Mouse (Mus musculus) adrenal gland, adult 10 weeks (tissue): ENCODE results near the gene Gm21294. TPM values are rescaled to one million over a fixed set of nuclear protein-coding genes. Genes with fewer than 3 reads are reported as not detected.

Source experiments
- polyA plus RNA-seq: library from polyadenylated mRNA; stranded (reverse); fragments of 350-450 nt; fragmentation: Illumina TruSeq; extraction: RNeasy Lipid Tissue Mini Kit (QIAGEN cat#74804); gene quantifications from one replicate; pipeline ENCODE4 v1.2.3, GENCODE M21; 2014; ENCODE audit warnings: low read depth, low replicate concordance

Gm21294 gene
- polyA plus RNA-seq: not detected

GRCm38 (mm10) chrY:89052506-89052905 lies at the start of gene Gm21294:
Gene Gm21294 (plus strand): TSS chrY:89052806.

